ENCODE assay signal across 28 mouse cellular contexts in genomic region chr6:17642739-17643138, GRCm38 (mm10). TPM values are rescaled to one million over a fixed set of nuclear protein-coding genes. Genes with fewer than 3 reads are reported as not detected.
DNase-seq lines count a peak whose midpoint lies in the region; ATAC-seq and TF ChIP-seq lines count a peak whose summit lies in the region.
"Had no signal": no experiment of that assay in that cellular context is flagged by ENCODE, and none has a peak within 500 bp of the region (broad histone marks: within the 10 kb centered on the region; RNA-seq: fewer than 3 reads in every experiment).

No protein-coding gene starts in this region.

- no peaks in the 10 kb centered on the region for H3K36me3 ChIP-seq in midbrain, embryonic 11.5 days (ENCODE audit: control insufficient read depth, insufficient read depth, low read length)
- H3K36me3 ChIP-seq in midbrain, embryonic 16.5 days (ENCODE audit: control insufficient read depth, insufficient read depth, low read length) = no peaks in the 10 kb centered on the region
- peaks cover 4 to 60% of the 10 kb centered on the region in 2 experiments; a peak in 3 of 4 replicates for H3K36me3 ChIP-seq in MEL (ENCODE audit: control insufficient read depth in 1 of 2, insufficient read depth in 2 of 2, low read length in 2 of 2)
- H3K36me3 ChIP-seq in stomach, postnatal 0 days (ENCODE audit: control insufficient read depth, insufficient read depth, low read length) = no peaks in the 10 kb centered on the region

- TF ChIP-seq EP300 in MEL (IDR thresholded peaks at IDR 0.05; ENCODE audit: low read depth in 1 of 2, low read length in 2 of 2) = peak in 1 of 2 experiments; percentile 17; a peak in 1 of 4 replicates
- no peak for TF ChIP-seq EP300 in stomach, postnatal 0 days (optimal IDR thresholded peaks at IDR 0.05)

- no peak for TF ChIP-seq RAD21 in MEL (IDR thresholded peaks at IDR 0.05; ENCODE audit: low read depth, low read length)

- TF ChIP-seq POLR2A in MEL (IDR thresholded peaks at IDR 0.05; ENCODE audit: control insufficient read depth in 1 of 2, insufficient read depth in 1 of 2, low read depth in 1 of 2, low read length in 2 of 2, poor library complexity in 1 of 2) = no peak

- peak; percentile 56 for DNase-seq in midbrain, embryonic 11.5 days (ENCODE audit: low spot score, missing footprints)
- no peak for DNase-seq in MEL (ENCODE audit: low read depth, low spot score)
- no peak for DNase-seq in urinary bladder, postnatal 4 days (ENCODE audit: low spot score in 2 of 2)
- no peak for DNase-seq in heart, postnatal 25 days (ENCODE audit: low spot score)
- DNase-seq in stomach, postnatal 0 days (ENCODE audit: low spot score) = no peak
- DNase-seq: adrenal gland, adult 2 months; adrenal gland, postnatal 14 days; cerebellum, adult 11 months; cerebellum, adult 2 months; cerebellum, adult 9-11 months; cerebellum, postnatal 25 days; embryo, embryonic 11 days; gastrocnemius, postnatal 10 days; gastrocnemius, postnatal 36 days; heart, adult 11 months; heart, postnatal 36 days had no signal

- no peak overlapping the region for H3K27ac ChIP-seq in midbrain, embryonic 11.5 days (ENCODE audit: low read depth, low read length)
- no peak overlapping the region for H3K27ac ChIP-seq in midbrain, embryonic 16.5 days (ENCODE audit: low read length)
- H3K27ac ChIP-seq in MEL (ENCODE audit: control insufficient read depth, low read depth, low read length) = no peak overlapping the region
- no peak overlapping the region for H3K27ac ChIP-seq in stomach, postnatal 0 days (replicated peaks)
- H3K27ac ChIP-seq: embryonic facial prominence, embryonic 10.5 days; embryonic facial prominence, embryonic 13.5 days; forebrain, embryonic 12.5 days; forebrain, embryonic 15.5 days; hindbrain, embryonic 14.5 days; hindbrain, postnatal 0 days had no signal

- H3K4me1 ChIP-seq in midbrain, embryonic 11.5 days (ENCODE audit: control insufficient read depth, insufficient read depth, low read length) = peaks cover 6% of the 10 kb centered on the region; the same call in 1 of the 2 replicates
- H3K4me1 ChIP-seq in midbrain, embryonic 16.5 days (ENCODE audit: control insufficient read depth, insufficient read depth, low read length) = peaks cover 13% of the 10 kb centered on the region
- peaks cover 26 to 36% of the 10 kb centered on the region in 2 experiments for H3K4me1 ChIP-seq in MEL (ENCODE audit: control insufficient read depth in 1 of 2, insufficient read depth in 2 of 2, low read length in 2 of 2)
- H3K4me1 ChIP-seq in stomach, postnatal 0 days (replicated peaks; ENCODE audit: control insufficient read depth, insufficient read depth) = 0 out of 2 replicates have a peak, but pooled peaks cover 2% of the 10 kb centered on the region

- no peak overlapping the region for H3K4me2 ChIP-seq in midbrain, embryonic 11.5 days
- no peak overlapping the region for H3K4me2 ChIP-seq in midbrain, embryonic 16.5 days (ENCODE audit: low read length)
- H3K4me2 ChIP-seq in stomach, postnatal 0 days (replicated peaks; ENCODE audit: low read depth) = no peak overlapping the region
- H3K4me2 ChIP-seq: embryonic facial prominence, embryonic 13.5 days; forebrain, embryonic 12.5 days; forebrain, embryonic 15.5 days; heart, embryonic 11.5 days; hindbrain, embryonic 14.5 days had no signal

- no peak overlapping the region for H3K9ac ChIP-seq in midbrain, embryonic 11.5 days (ENCODE audit: low read length)
- H3K9ac ChIP-seq in midbrain, embryonic 16.5 days (ENCODE audit: low read depth, low read length) = no peak overlapping the region
- no peak overlapping the region for H3K9ac ChIP-seq in MEL (ENCODE audit: control insufficient read depth, low read depth, low read length, poor library complexity, severe bottlenecking)
- H3K9ac ChIP-seq in stomach, postnatal 0 days (ENCODE audit: low read length) = no peak overlapping the region
- H3K9ac ChIP-seq: embryonic facial prominence, embryonic 13.5 days; forebrain, embryonic 12.5 days; forebrain, embryonic 15.5 days; hindbrain, embryonic 14.5 days had no signal

- no peak overlapping the region for H3K4me3 ChIP-seq in midbrain, embryonic 11.5 days (ENCODE audit: low read depth, low read length)
- no peak overlapping the region for H3K4me3 ChIP-seq in midbrain, embryonic 16.5 days (ENCODE audit: low read depth, low read length)
- H3K4me3 ChIP-seq in MEL (ENCODE audit: control insufficient read depth in 1 of 2, insufficient read depth in 1 of 2, low read depth in 2 of 2, low read length in 2 of 2) = no peak overlapping the region
- no peak overlapping the region for H3K4me3 ChIP-seq in stomach, postnatal 0 days (ENCODE audit: low read depth, low read length)
- H3K4me3 ChIP-seq: embryonic facial prominence, embryonic 10.5 days; embryonic facial prominence, embryonic 13.5 days; erythroblast, embryonic 14.5 days; forebrain, embryonic 12.5 days; forebrain, embryonic 15.5 days had no signal

- intact Hi-C loops in heart, postnatal 25 days (cut with DNase I) = no loop called here

- no peaks in the 10 kb centered on the region for H3K27me3 ChIP-seq in midbrain, embryonic 11.5 days (ENCODE audit: control insufficient read depth, insufficient read depth, low read length)
- no peaks in the 10 kb centered on the region for H3K27me3 ChIP-seq in midbrain, embryonic 16.5 days (ENCODE audit: control insufficient read depth, insufficient read depth, low read depth, low read length)
- H3K27me3 ChIP-seq in MEL (ENCODE audit: control insufficient read depth in 1 of 2, insufficient read depth in 2 of 2, low read length in 2 of 2) = no peaks in the 10 kb centered on the region
- H3K27me3 ChIP-seq in stomach, postnatal 0 days (ENCODE audit: control insufficient read depth, insufficient read depth, low read length) = no peaks in the 10 kb centered on the region
- H3K27me3 ChIP-seq: CH12.LX; embryonic facial prominence, embryonic 13.5 days; forebrain, embryonic 12.5 days; forebrain, embryonic 15.5 days had no signal

- no peaks in the 10 kb centered on the region for H3K9me3 ChIP-seq in midbrain, embryonic 11.5 days (ENCODE audit: control insufficient read depth, low read length)
- no peaks in the 10 kb centered on the region for H3K9me3 ChIP-seq in midbrain, embryonic 16.5 days (replicated peaks; ENCODE audit: control insufficient read depth, low read length, poor library complexity, severe bottlenecking)
- H3K9me3 ChIP-seq in MEL (replicated peaks; ENCODE audit: insufficient read depth, low read length) = no peaks in the 10 kb centered on the region
- H3K9me3 ChIP-seq in stomach, postnatal 0 days (ENCODE audit: control insufficient read depth, low read length) = no peaks in the 10 kb centered on the region
- H3K9me3 ChIP-seq: embryonic facial prominence, embryonic 13.5 days; forebrain, embryonic 15.5 days had no signal

- WGBS in midbrain, embryonic 11.5 days = 66% methylated on average over 3 of the region's 3 CpGs
- 71% methylated on average over 3 of the region's 3 CpGs for whole genome bisulfite sequencing in midbrain, embryonic 16.5 days
- WGBS in stomach, postnatal 0 days = 55% methylated on average over 3 of the region's 3 CpGs

- ATAC-seq in midbrain, embryonic 11.5 days (ENCODE audit: low FRiP score) = no peak
- ATAC-seq in midbrain, embryonic 16.5 days = no peak
- peak; percentile 38 to 56; a peak in 2 of 4 replicates for ATAC-seq in hematopoietic stem cell, adult 5-6 weeks (replicated peaks in 1 of 2; ENCODE audit: insufficient read depth in 1 of 2, low FRiP score in 2 of 2, low TSS enrichment in 1 of 2, low read depth in 1 of 2, poor library complexity in 2 of 2, severe bottlenecking in 2 of 2)
- no peak for ATAC-seq in stomach, postnatal 0 days (ENCODE audit: low FRiP score, low TSS enrichment)
- ATAC-seq: forebrain, embryonic 15.5 days; hindbrain, postnatal 0 days; inflammation-experienced regulatory T-cells, adult 6 months had no signal

- peaks cover 63% of the 10 kb centered on the region for H3K79me2 ChIP-seq in MEL (ENCODE audit: control insufficient read depth, insufficient read depth, low read length, poor library complexity)

- TF ChIP-seq CTCF in MEL (IDR thresholded peaks at IDR 0.05 in 2 of 3, conservative IDR thresholded peaks at IDR 0.05 in 1 of 3; ENCODE audit: control insufficient read depth in 1 of 3, insufficient read depth in 1 of 3, low read depth in 2 of 3, low read length in 3 of 3, poor library complexity in 1 of 3, severe bottlenecking in 1 of 3) = no peak
- TF ChIP-seq CTCF in stomach, postnatal 0 days (IDR thresholded peaks at IDR 0.05; ENCODE audit: low read depth) = no peak

TF ChIP-seq in MEL, 35 proteins besides CTCF, POLR2A, EP300 and RAD21:
- TF ChIP-seq GATA1 (IDR thresholded peaks at IDR 0.05; ENCODE audit: low read depth, low read length) = peak; percentile 63
- no peak for TF ChIP-seq USF2 (IDR thresholded peaks at IDR 0.05; ENCODE audit: borderline replicate concordance in 1 of 2, insufficient read depth in 1 of 2, low read depth in 1 of 2, low read length in 2 of 2)

RNA-seq across cellular contexts. Expression of gene Capza2, which starts 6.7 kb away (rescaled TPM):
- polyA plus RNA-seq in midbrain, embryonic 11.5 days (2014; fragmentation: Nextera tagmentation; extraction: Ambion mirVana) = 278 and 318 TPM in 2 replicates
- polyA plus RNA-seq in midbrain, embryonic 16.5 days (2015; fragmentation: Nextera tagmentation; extraction: Ambion mirVana) = 246 and 251 TPM in 2 replicates
- total RNA-seq in MEL (2012; rRNA removed) = 67.8 and 69.5 TPM in 2 replicates
- 100 to 1,000 TPM in 1 of 2 experiments, 10 to 100 TPM in 1; 84.7 to 251 TPM for polyA plus RNA-seq in MEL (2012; ENCODE audit: insufficient read depth in 1 of 2, insufficient read length in 2 of 2, low read depth in 1 of 2, low replicate concordance in 2 of 2, missing spikeins in 1 of 2)
- total RNA-seq in hematopoietic stem cell, adult 5-6 weeks (2017) = 355 and 398 TPM in 2 replicates
- total RNA-seq in heart, postnatal 25 days (2021) = 100 to 1,000 TPM; 141 to 158 TPM
- 161 and 167 TPM in 2 replicates for polyA plus RNA-seq in stomach, postnatal 0 days (2015; fragmentation: Nextera tagmentation; extraction: Ambion mirVana)

RNA-seq across cellular contexts. Expression of gene St7, which starts 50.0 kb away (rescaled TPM):
- polyA plus RNA-seq in midbrain, embryonic 11.5 days (2014; fragmentation: Nextera tagmentation; extraction: Ambion mirVana) = 36.6 and 38.6 TPM in 2 replicates
- 51.5 and 69.7 TPM in 2 replicates for polyA plus RNA-seq in midbrain, embryonic 16.5 days (2015; fragmentation: Nextera tagmentation; extraction: Ambion mirVana)
- total RNA-seq in MEL (2012; rRNA removed) = 34.4 and 38.9 TPM in 2 replicates
- 10 to 100 TPM in 1 of 2 experiments, not detected in 1; 48.5 TPM for polyA plus RNA-seq in MEL (2012; ENCODE audit: insufficient read depth in 1 of 2, insufficient read length in 2 of 2, low read depth in 1 of 2, low replicate concordance in 2 of 2, missing spikeins in 1 of 2)
- 42.1 and 50.5 TPM in 2 replicates for total RNA-seq in hematopoietic stem cell, adult 5-6 weeks (2017)
- 10 to 100 TPM; 16.6 to 16.7 TPM for total RNA-seq in heart, postnatal 25 days (2021)
- 11.8 and 12.5 TPM in 2 replicates for polyA plus RNA-seq in stomach, postnatal 0 days (2015; fragmentation: Nextera tagmentation; extraction: Ambion mirVana)

Comparison
In these comparisons a context has a peak if more than half of its experiments do, and no peak if none do; other contexts are left out.
1. ATAC-seq: peak in hematopoietic stem cell, adult 5-6 weeks (2 of 2); none in midbrain, embryonic 11.5 days (single experiment), midbrain, embryonic 16.5 days (single experiment) and stomach, postnatal 0 days (single experiment).